Mouse (Mus musculus): ENCODE measurements at regions not wholly inside any gene's neighbourhood (a gene's known extent, or its start where the extent isn't known, plus 50 kb on each side); places are given as distances from the start of the nearest gene placed in this dataset.
A peak's percentile ranks its signal among the peaks of the same experiment; 100 is the strongest.

GRCm38 (mm10) chr7:34587239-34587638 lies 69.3 kb downstream of the Kctd15 start:
- no peak for DNase-seq

GRCm38 (mm10) chr7:34585312-34585865 lies 71.1 kb downstream of the Kctd15 start:
- no peak for DNase-seq

GRCm38 (mm10) chr7:34584870-34585269 lies 71.7 kb downstream of the Kctd15 start:
- DNase-seq: no peak

GRCm38 (mm10) chr7:34580866-34581265 lies 75.7 kb downstream of the Kctd15 start:
- no peak for DNase-seq

DNA sequence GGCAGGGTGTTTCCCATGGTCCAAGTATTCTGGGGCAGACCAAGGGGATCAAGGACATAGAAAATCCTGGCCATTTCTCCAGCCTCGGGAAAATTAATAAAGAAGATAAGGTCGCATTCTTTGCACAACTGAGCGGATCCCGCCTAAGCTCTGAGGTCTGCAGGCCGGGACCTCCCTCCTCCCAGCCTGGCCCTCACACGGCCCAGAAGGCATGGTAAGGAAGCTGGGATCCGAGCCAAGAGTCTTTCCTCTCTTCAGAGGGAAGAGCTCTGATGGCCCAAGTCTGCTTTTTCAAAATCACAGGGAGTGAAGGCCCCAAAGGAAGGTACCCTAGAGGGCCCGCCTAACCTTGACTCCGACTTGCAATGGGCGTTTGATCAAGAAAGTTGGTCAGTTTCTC lies 85.2 kb downstream of the Kctd15 start:
- DNase-seq: peak; percentile 6 to 9

- peak; percentile 19 to 23 for DNase-seq
Measured at GRCm38 (mm10) chr7:34570114-34571065, 86.1 kb downstream of the Kctd15 start.

DNA sequence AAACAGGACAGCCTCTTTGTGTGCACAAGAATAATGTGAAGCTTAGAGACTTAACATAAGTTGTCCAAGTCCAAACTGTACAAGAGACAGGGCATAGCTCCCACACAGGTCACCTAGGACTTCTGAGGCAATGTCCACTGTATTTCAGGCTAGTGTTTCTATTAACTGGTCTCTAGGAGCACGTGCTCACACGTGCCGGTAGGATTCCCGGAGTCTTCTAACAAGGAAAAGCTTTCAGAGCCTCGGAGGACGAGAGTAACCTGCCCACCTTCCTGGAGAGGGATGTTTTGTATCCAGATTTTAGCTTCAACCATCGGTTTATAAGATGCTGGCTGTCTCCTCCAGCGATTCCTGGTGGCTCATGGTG lies 86.8 kb downstream of the Kctd15 start:
- DNase-seq: no peak

DNA sequence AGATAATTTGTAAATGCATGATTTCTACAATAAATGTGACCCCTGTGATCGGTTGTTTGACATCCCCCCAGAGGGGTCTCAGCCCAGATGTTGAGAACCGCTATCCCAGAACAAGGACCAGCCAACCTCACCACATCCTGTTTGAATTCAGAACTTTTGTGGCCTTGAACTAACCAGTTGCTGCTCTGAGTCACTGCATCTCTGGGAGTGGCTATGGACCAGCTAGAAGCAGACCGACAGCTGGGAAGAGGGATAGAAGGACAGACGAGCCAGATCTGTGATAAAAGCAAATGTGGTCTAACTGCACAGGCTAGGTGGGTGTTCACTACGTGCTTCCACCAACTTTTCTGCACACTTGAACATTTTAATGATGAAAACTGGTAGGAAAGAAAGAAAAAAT lies 89.0 kb downstream of the Kctd15 start:
- DNase-seq: no peak

- no peak for DNase-seq
Measured at GRCm38 (mm10) chr7:34562160-34562559, 94.4 kb downstream of the Kctd15 start.

GRCm38 (mm10) chr7:34558615-34559343 lies 97.8 kb downstream of the Kctd15 start:
- DNase-seq: no peak

GRCm38 (mm10) chr7:34555196-34555595 lies 101.3 kb downstream of the Kctd15 start:
- peak in 1 of 2 experiments; percentile 7 for DNase-seq

DNA sequence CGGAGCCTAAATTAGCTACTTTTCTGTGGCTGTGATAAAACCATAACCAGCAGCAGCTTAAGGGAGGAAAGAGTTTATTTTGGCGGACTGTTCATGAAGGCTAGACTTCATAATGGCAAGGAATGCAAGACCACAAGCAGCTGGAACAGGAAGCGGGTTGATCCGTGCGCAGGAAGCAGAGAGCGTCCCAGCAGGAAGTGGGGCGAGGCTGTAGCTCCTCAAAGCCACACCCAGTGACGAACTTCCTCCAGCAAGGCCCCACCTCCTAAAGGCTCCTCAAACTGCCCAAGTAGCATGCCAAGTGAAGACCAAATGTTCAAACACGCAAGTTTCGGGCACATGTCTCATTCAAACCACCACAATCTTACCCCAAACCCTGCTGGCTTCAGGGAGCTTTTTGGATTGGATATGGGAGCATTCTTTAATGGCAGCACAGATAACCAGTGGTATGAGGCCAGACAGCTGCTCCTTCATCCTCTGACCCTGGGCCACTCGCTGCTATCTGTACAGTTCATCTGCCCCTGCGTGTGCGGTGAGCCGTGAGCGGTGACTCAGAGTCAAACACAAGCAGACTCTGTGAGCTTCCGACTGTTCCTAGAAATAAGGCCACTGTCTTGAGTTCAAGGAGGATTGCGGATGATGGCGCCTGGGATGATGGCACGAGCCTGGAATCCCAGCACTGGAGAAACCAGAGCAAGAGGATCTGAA lies 109.8 kb downstream of the Kctd15 start:
- no peak for DNase-seq

DNA sequence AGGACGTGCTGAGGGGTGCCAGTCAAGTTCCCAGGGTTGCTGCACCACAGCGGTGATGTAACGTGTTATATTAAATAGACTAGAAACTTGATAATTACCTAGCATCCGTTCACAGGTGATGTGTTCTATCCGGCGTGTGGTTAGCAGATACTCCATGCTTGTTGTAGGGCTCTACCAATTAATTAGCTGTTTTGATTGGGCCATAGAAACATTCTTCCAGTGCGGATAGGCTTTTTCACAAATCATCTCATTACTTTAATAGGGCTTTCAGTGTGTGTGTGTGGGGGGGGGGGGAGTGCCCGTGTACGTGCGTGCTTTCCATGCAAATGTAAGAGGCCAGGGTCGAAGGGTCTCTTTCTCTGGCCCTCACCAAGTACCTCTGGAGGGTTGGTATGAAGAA lies 110.6 kb downstream of the Kctd15 start:
- no peak for DNase-seq

DNA sequence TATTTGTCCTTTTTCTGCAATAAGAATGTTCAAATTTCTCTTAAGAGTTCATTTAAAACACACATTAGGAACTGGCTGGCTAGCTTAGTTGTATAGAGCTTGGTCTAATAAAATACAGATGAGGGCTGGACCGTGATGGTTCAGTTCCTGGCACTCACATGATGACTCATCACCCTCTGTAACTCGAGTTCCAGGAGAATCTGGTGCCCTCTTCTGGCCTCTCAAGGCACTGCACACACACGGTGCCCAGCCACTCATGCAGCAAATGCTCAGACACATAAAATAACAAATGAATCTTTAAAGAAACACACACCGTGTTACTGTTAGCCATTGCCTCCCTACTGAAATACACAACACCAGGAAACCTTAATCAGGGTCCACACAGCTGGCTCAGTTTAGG lies 114.6 kb downstream of the Kctd15 start:
- DNase-seq: no peak

- no peak for DNase-seq
Measured at GRCm38 (mm10) chr7:34541000-34541399, 115.5 kb downstream of the Kctd15 start.

GRCm38 (mm10) chr7:34539856-34540255 lies 116.7 kb downstream of the Kctd15 start:
- DNase-seq: no peak

DNA sequence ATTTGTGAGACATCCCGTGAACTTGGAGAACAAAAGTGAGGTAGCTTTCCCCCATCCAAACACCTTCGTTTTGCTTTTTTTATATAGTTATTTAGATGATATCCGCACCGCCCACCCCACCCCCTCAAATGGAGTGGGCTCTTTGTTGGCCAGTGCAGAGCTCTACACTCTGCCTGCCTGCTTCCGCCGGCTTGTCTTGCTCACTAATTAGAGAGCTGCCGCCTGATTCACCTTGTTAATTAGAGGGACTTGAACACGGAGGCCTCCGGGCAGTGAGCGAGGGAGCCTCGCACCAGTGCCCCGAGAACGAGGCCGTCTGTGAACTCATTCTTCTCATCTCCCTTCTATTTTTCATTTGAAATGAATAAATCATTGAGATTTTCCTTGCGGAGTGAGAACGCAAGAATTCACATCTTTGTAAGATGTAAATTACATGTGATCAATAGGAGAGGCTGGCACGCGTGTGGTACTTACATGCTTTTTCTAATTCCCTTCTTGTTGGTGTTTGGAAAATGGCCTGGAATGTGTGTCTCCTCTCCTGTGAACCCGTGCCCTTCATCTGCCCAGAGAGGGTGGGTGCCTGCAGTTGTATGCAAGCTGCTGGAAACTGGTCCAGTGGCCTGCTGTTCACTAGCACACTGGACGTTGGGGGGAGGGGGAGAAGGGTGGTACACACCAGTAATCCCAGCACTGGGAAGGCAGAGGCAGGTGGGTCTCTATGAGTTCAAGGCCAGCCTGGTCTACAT lies 118.0 kb downstream of the Kctd15 start:
- no peak for DNase-seq

DNA sequence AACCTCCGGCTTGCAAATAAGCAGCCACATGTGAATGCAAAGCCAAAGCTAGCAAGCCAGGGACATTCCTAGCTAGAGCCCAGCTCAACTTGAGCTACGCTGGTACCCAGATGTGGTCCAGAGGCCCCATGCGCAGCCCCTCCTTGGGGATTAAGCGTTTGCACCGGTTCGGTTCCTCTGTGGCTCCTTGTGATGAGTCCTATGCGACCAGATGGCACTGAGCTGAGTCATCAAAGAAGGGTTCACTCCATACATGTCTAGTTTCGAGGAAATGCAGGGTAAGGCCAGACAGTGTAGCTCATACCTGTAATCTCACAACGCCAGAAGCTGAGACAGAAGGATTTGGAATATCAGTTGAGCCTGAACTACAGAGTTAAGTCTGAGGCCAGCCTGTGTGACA lies 119.4 kb downstream of the Kctd15 start:
- no peak for DNase-seq

DNA sequence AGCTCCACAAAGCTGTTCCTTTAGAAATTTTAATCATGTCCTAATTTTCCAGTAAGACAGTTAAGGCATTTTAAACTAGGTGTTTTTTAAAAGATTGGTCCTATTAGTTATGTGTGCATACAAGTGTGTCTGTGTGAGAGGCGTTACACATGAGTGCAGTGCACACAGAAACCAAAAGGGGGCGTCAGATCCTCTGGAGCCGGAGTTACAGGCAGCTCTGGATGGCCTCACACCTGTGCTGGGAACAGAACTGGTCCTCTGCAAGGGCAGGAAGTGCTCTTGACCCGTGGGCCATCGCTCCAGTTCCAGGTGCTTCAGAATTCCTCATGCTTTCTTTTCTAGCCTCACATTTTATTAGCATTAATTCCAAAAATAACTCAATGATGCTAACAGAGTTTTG lies 122.3 kb downstream of the Kctd15 start:
- no peak for DNase-seq

- DNase-seq: no peak
Measured at GRCm38 (mm10) chr7:34531639-34532038, 124.9 kb downstream of the Kctd15 start.

GRCm38 (mm10) chr7:34507858-34508257 lies 114.7 kb upstream of the Lsm14a start:
- DNase-seq: no peak

- DNase-seq: no peak
Measured at GRCm38 (mm10) chr7:34506816-34507215, 113.7 kb upstream of the Lsm14a start.

Data from cerebellum, postnatal 36 days (tissue).